In genomic region chr4:136636983-136637562, GRCm38 (mm10) we compare ENCODE assay signal across 9 mouse cellular contexts. TPM values are rescaled to one million over a fixed set of nuclear protein-coding genes. Genes with fewer than 3 reads are reported as not detected.
A peak's percentile ranks its signal among the peaks of the same experiment; 100 is the strongest.
DNase-seq lines count a peak whose midpoint lies in the region; ATAC-seq and TF ChIP-seq lines count a peak whose summit lies in the region.
"Had no signal": no experiment of that assay in that cellular context is flagged by ENCODE, and none has a peak within 500 bp of the region (broad histone marks: within the 10 kb centered on the region; RNA-seq: fewer than 3 reads in every experiment).

No protein-coding gene starts in this region.

- no peaks in the 10 kb centered on the region for H3K36me3 ChIP-seq in kidney, adult 2 months (ENCODE audit: control insufficient read depth, insufficient read depth, low read length)
- H3K36me3 ChIP-seq in embryonic facial prominence, embryonic 12.5 days: no peaks in the 10 kb centered on the region
- H3K36me3 ChIP-seq in intestine, embryonic 15.5 days: no peaks in the 10 kb centered on the region
- no peaks in the 10 kb centered on the region for H3K36me3 ChIP-seq in neural tube, embryonic 11.5 days (ENCODE audit: control insufficient read depth, insufficient read depth, low read length)

- peak overlapping the region; percentile 93 for H3K4me2 ChIP-seq in embryonic facial prominence, embryonic 12.5 days (replicated peaks)
- peak overlapping the region; percentile 97 for H3K4me2 ChIP-seq in intestine, embryonic 15.5 days (replicated peaks)
- H3K4me2 ChIP-seq in neural tube, embryonic 11.5 days (ENCODE audit: low read depth): peak overlapping the region; percentile 91

- TF ChIP-seq CTCF in kidney, adult 2 months (conservative IDR thresholded peaks at IDR 0.05; ENCODE audit: insufficient read depth, insufficient read length, low read depth, low read length): no peak

- peak overlapping the region; percentile 53 for H3K9ac ChIP-seq in embryonic facial prominence, embryonic 12.5 days
- peak overlapping the region; percentile 47 for H3K9ac ChIP-seq in intestine, embryonic 15.5 days
- peak overlapping the region; percentile 54 for H3K9ac ChIP-seq in neural tube, embryonic 11.5 days (ENCODE audit: low read length)

- H3K27ac ChIP-seq in kidney, adult 2 months (ENCODE audit: insufficient read depth, low read depth, low read length): no peak overlapping the region
- H3K27ac ChIP-seq in embryonic facial prominence, embryonic 12.5 days: no peak overlapping the region
- H3K27ac ChIP-seq in intestine, embryonic 15.5 days: no peak overlapping the region
- no peak overlapping the region for H3K27ac ChIP-seq in neural tube, embryonic 11.5 days (ENCODE audit: low read depth, low read length)

- no peak for ATAC-seq in embryonic facial prominence, embryonic 12.5 days (ENCODE audit: insufficient number of reproducible peaks, insufficient read depth, low FRiP score, low TSS enrichment)
- ATAC-seq in intestine, embryonic 15.5 days: peak; percentile 19; the same call in 1 of the 2 replicates
- no peak for ATAC-seq in neural tube, embryonic 11.5 days (ENCODE audit: insufficient read depth, low FRiP score, low TSS enrichment)

- H3K27me3 ChIP-seq in kidney, adult 2 months (replicated peaks; ENCODE audit: control insufficient read depth, insufficient read depth, low read length): no peaks in the 10 kb centered on the region
- peaks cover 46% of the 10 kb centered on the region for H3K27me3 ChIP-seq in embryonic facial prominence, embryonic 12.5 days
- H3K27me3 ChIP-seq in intestine, embryonic 15.5 days (replicated peaks): peaks cover 25% of the 10 kb centered on the region
- H3K27me3 ChIP-seq in neural tube, embryonic 11.5 days (ENCODE audit: control insufficient read depth, insufficient read depth, low read length): peaks cover 25% of the 10 kb centered on the region

- TF ChIP-seq POLR2A in kidney, adult 2 months (IDR thresholded peaks at IDR 0.05; ENCODE audit: low read depth, low read length): no peak

- no peaks in the 10 kb centered on the region for H3K9me3 ChIP-seq in embryonic facial prominence, embryonic 12.5 days
- no peaks in the 10 kb centered on the region for H3K9me3 ChIP-seq in intestine, embryonic 15.5 days
- H3K9me3 ChIP-seq in neural tube, embryonic 11.5 days (ENCODE audit: control insufficient read depth, low read length): no peaks in the 10 kb centered on the region

- WGBS in kidney, adult 2 months: 18% methylated on average over 37 of the region's 37 CpGs
- 20% methylated on average over 37 of the region's 37 CpGs for WGBS in embryonic facial prominence, embryonic 12.5 days
- WGBS in intestine, embryonic 15.5 days: 15% methylated on average over 37 of the region's 37 CpGs
- 16% methylated on average over 37 of the region's 37 CpGs for WGBS in neural tube, embryonic 11.5 days

- no peak for DNase-seq in kidney, adult 2 months
- DNase-seq in kidney, postnatal 4 days: no peak
- DNase-seq in neural tube, embryonic 11.5 days (ENCODE audit: low spot score): no peak
- DNase-seq in adipocyte (ENCODE audit: low spot score): no peak
- no peak for DNase-seq in urinary bladder, postnatal 14 days (ENCODE audit: low spot score)
- no peak for DNase-seq in left cerebral cortex, adult 8-10 months (ENCODE audit: low spot score in 2 of 2)

- no peaks in the 10 kb centered on the region for H3K4me1 ChIP-seq in kidney, adult 2 months (ENCODE audit: control insufficient read depth, insufficient read depth, low read length)
- peaks cover 17% of the 10 kb centered on the region for H3K4me1 ChIP-seq in embryonic facial prominence, embryonic 12.5 days
- H3K4me1 ChIP-seq in intestine, embryonic 15.5 days (replicated peaks): peaks cover 17% of the 10 kb centered on the region; the same call in 1 of the 2 replicates
- peaks cover 14% of the 10 kb centered on the region for H3K4me1 ChIP-seq in neural tube, embryonic 11.5 days (ENCODE audit: control insufficient read depth, insufficient read depth, low read length)

- H3K4me3 ChIP-seq in kidney, adult 2 months (ENCODE audit: insufficient read depth, low read depth, low read length): 0 out of 2 replicates have a peak overlapping the region, but pooled peaks have one; percentile 6
- H3K4me3 ChIP-seq in embryonic facial prominence, embryonic 12.5 days: peak overlapping the region; percentile 56
- peak overlapping the region; percentile 54 for H3K4me3 ChIP-seq in intestine, embryonic 15.5 days (replicated peaks)
- peak overlapping the region; percentile 46 for H3K4me3 ChIP-seq in neural tube, embryonic 11.5 days (ENCODE audit: low read depth, low read length)

RNA-seq across cellular contexts. Expression of gene Lactbl1, which starts 14.7 kb away (rescaled TPM):
- polyA plus RNA-seq in kidney, adult 2 months (2012; rRNA removed): not detected in 2 replicates
- polyA plus RNA-seq in embryonic facial prominence, embryonic 12.5 days (2016; fragmentation: Nextera tagmentation; extraction: Ambion mirVana): not detected in 2 replicates
- not detected in 2 replicates for polyA plus RNA-seq in intestine, embryonic 15.5 days (2015; fragmentation: Nextera tagmentation; extraction: Ambion mirVana)
- not detected in 2 replicates for polyA plus RNA-seq in neural tube, embryonic 11.5 days (2014; fragmentation: Nextera tagmentation; extraction: Ambion mirVana)
- total RNA-seq in left cerebral cortex, adult 8-10 months (2022): not detected

RNA-seq across cellular contexts. Expression of gene Tex46, which starts 26.8 kb away (rescaled TPM):
- not detected in 2 replicates for polyA plus RNA-seq in kidney, adult 2 months (2012; rRNA removed)
- polyA plus RNA-seq in embryonic facial prominence, embryonic 12.5 days (2016; fragmentation: Nextera tagmentation; extraction: Ambion mirVana): not detected in 2 replicates
- not detected in 2 replicates for polyA plus RNA-seq in intestine, embryonic 15.5 days (2015; fragmentation: Nextera tagmentation; extraction: Ambion mirVana)
- polyA plus RNA-seq in neural tube, embryonic 11.5 days (2014; fragmentation: Nextera tagmentation; extraction: Ambion mirVana): not detected in 2 replicates
- total RNA-seq in left cerebral cortex, adult 8-10 months (2022): not detected
- total RNA-seq: layer of hippocampus, adult 8-10 months had no signal

RNA-seq across cellular contexts. Expression of gene Kdm1a, which starts 34.5 kb away (rescaled TPM):
- 21.0 and 21.1 TPM in 2 replicates for polyA plus RNA-seq in kidney, adult 2 months (2012; rRNA removed)
- 76.9 and 79.9 TPM in 2 replicates for polyA plus RNA-seq in embryonic facial prominence, embryonic 12.5 days (2016; fragmentation: Nextera tagmentation; extraction: Ambion mirVana)
- polyA plus RNA-seq in intestine, embryonic 15.5 days (2015; fragmentation: Nextera tagmentation; extraction: Ambion mirVana): 29.6 and 31.4 TPM in 2 replicates
- 101 and 102 TPM in 2 replicates for polyA plus RNA-seq in neural tube, embryonic 11.5 days (2014; fragmentation: Nextera tagmentation; extraction: Ambion mirVana)
- 10 to 100 TPM; 85.9 to 94.4 (median 88.5) TPM for total RNA-seq in left cerebral cortex, adult 8-10 months (2022)

Comparison
In these comparisons a context has a peak if more than half of its experiments do, and no peak if none do; other contexts are left out.
1. H3K4me3 ChIP-seq: peak in every context shown above with its lines; median percentile 56 in embryonic facial prominence, embryonic 12.5 days; 54 in intestine, embryonic 15.5 days; 46 in neural tube, embryonic 11.5 days; 6 in kidney, adult 2 months.